Mouse (Mus musculus): Measurements from ENCODE around the gene Pate4. TPM values are rescaled to one million over a fixed set of nuclear protein-coding genes. Genes with fewer than 3 reads are reported as not detected.

Pate4 gene
- total and polyA plus RNA-seq, 3 experiments = not detected

DNA sequence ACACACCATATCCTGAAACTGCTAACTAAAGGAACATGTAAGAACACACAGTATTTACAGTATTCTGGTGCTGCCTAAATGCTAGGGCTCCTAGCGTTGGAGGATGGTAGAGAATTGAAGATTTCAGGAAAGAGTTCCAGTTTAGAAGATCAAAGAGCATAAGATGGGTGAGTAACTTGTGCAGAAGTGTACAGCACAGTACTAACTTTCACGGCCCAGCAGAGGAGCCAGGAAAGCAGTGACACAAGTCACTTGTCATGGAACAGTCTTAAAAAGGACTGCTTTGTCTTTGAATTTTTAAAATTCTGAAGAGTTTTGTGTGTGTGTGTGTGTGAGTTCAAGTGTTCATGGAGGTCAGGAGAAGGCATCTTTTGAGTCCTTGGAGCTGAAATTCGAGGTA lies 43.7 kb downstream of the Pate4 start:
- in situ Hi-C loops (cut with MboI; ENCODE audit: low pct_ligation_motif_present, low pct_unique_long_range_greater_than_20kb, low sequenced_read_pairs) (no loop called here), dilution Hi-C loops (cut with MboI; ENCODE audit: extremely low pct_ligation_motif_present, extremely low pct_unique_long_range_greater_than_20kb, low sequenced_read_pairs) (no loop called here)

GRCm38 (mm10) chr9:35564536-35565240 lies 47.1 kb downstream of the Pate4 start:
- dilution Hi-C loops (cut with MboI; ENCODE audit: extremely low pct_ligation_motif_present, extremely low pct_unique_long_range_greater_than_20kb, low sequenced_read_pairs) (no loop called here), in situ Hi-C loops (cut with MboI; ENCODE audit: low pct_ligation_motif_present, low pct_unique_long_range_greater_than_20kb, low sequenced_read_pairs) (no loop called here)
- peaks cover 4 to 65% of the 10 kb centered on the region in 2 experiments; a peak in 2 of 4 replicates for H3K4me1 ChIP-seq (ENCODE audit: control insufficient read depth in 1 of 2, insufficient read depth in 2 of 2)
- H3K36me3 ChIP-seq (replicated peaks in 1 of 2; ENCODE audit: control insufficient read depth in 1 of 2, insufficient read depth in 1 of 2, low read length in 1 of 2) = peaks cover 35 to 57% of the 10 kb centered on the region in 2 experiments
- no peak overlapping the region for H3K4me3 ChIP-seq (replicated peaks in 1 of 3; ENCODE audit: low read depth in 2 of 3, low read length in 2 of 3, poor library complexity in 1 of 3)
- no peak overlapping the region for H3K9ac ChIP-seq (ENCODE audit: insufficient read depth, low read depth)
- no peak for TF ChIP-seq MYC (IDR thresholded peaks at IDR 0.05; ENCODE audit: low read depth, low read length)
- H3K27ac ChIP-seq (ENCODE audit: insufficient read depth, low read depth) = no peak overlapping the region
- no peaks in the 10 kb centered on the region for H3K9me3 ChIP-seq (replicated peaks; ENCODE audit: low read length)
- no peaks in the 10 kb centered on the region for H3K27me3 ChIP-seq (replicated peaks)
- no peak overlapping the region for H3K4me2 ChIP-seq (ENCODE audit: insufficient read depth, low read depth, poor library complexity, severe bottlenecking)
- H3K79me2 ChIP-seq (replicated peaks; ENCODE audit: control insufficient read depth, extremely low read depth, insufficient read depth, poor library complexity, severe bottlenecking) = peaks cover 59% of the 10 kb centered on the region
- no peak for DNase-seq (ENCODE audit: extremely low read depth)

More for the DNA sequence above, 43.7 kb downstream of the Pate4 start:
- no peaks in the 10 kb centered on the region for H3K9me3 ChIP-seq (replicated peaks; ENCODE audit: low read length)
- no peak for DNase-seq (ENCODE audit: extremely low read depth)
- H3K36me3 ChIP-seq (replicated peaks in 1 of 2; ENCODE audit: control insufficient read depth in 1 of 2, insufficient read depth in 1 of 2, low read length in 1 of 2) = peaks cover 26 to 41% of the 10 kb centered on the region in 2 experiments
- peaks cover 0 to 45% of the 10 kb centered on the region in 2 experiments; a peak in 2 of 4 replicates for H3K4me1 ChIP-seq (ENCODE audit: control insufficient read depth in 1 of 2, insufficient read depth in 2 of 2)
- no peak for TF ChIP-seq ZKSCAN1 (IDR thresholded peaks at IDR 0.05; ENCODE audit: borderline replicate concordance, low read depth, low read length)
- no peak for TF ChIP-seq TBP (conservative IDR thresholded peaks at IDR 0.05; ENCODE audit: low read depth, low read length)
- no peak for TF ChIP-seq SIN3A (IDR thresholded peaks at IDR 0.05; ENCODE audit: low read length)
- TF ChIP-seq CTCF (conservative IDR thresholded peaks at IDR 0.05 in 1 of 2, IDR thresholded peaks at IDR 0.05 in 1 of 2; ENCODE audit: low read depth in 2 of 2, low read length in 2 of 2) = no peak
- TF ChIP-seq JUND (conservative IDR thresholded peaks at IDR 0.05; ENCODE audit: low read depth, low read length) = no peak
- TF ChIP-seq ZC3H11A (IDR thresholded peaks at IDR 0.05; ENCODE audit: low read depth, low read length) = no peak
- no peak overlapping the region for H3K27ac ChIP-seq (ENCODE audit: insufficient read depth, low read depth)
- H3K4me2 ChIP-seq (ENCODE audit: insufficient read depth, low read depth, poor library complexity, severe bottlenecking) = peak overlapping the region; percentile 44
- peak overlapping the region; percentile 55; the same call in 1 of the 2 replicates for H3K9ac ChIP-seq (ENCODE audit: insufficient read depth, low read depth)
- peaks cover 35% of the 10 kb centered on the region for H3K79me2 ChIP-seq (replicated peaks; ENCODE audit: control insufficient read depth, extremely low read depth, insufficient read depth, poor library complexity, severe bottlenecking)
- H3K27me3 ChIP-seq (replicated peaks) = no peaks in the 10 kb centered on the region
- H3K4me3 ChIP-seq (replicated peaks in 1 of 3; ENCODE audit: low read depth in 2 of 3, low read length in 2 of 3, poor library complexity in 1 of 3) = no peak overlapping the region

DNA sequence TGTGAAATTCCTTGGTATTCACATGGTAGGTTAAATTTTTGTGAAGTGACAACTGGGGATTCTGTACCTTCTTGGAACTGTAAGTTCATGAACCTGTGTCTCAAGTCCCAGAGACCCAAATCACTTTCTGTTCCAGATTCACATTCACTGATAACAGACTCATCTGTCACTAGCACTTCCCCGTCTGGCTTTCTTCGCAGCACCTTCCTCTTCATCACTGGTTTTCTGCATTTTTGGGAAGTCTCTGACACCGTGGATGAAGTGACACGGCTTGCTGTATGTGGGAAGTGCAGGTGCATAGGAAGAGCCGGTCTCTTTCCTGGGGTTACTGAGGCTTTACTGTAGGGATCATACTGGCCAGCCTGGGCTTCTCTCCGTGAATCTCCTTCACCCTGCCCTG lies 50.2 kb downstream of the Pate4 start:
- DNase-seq (ENCODE audit: extremely low read depth) = no peak
- peak overlapping the region; percentile 10; the same call in 1 of the 2 replicates for H3K4me2 ChIP-seq (ENCODE audit: insufficient read depth, low read depth, poor library complexity, severe bottlenecking)
- 0 out of 2 replicates have a peak overlapping the region, but pooled peaks have one; percentile 36 for H3K27ac ChIP-seq (ENCODE audit: insufficient read depth, low read depth)
- TF ChIP-seq TCF12 (IDR thresholded peaks at IDR 0.05; ENCODE audit: low read depth, low read length) = no peak
- TF ChIP-seq RCOR1 (conservative IDR thresholded peaks at IDR 0.05; ENCODE audit: low read depth, low read length) = no peak
- no peak for TF ChIP-seq ELF1 (IDR thresholded peaks at IDR 0.05; ENCODE audit: low read depth, low read length)
- peak; percentile 65; the same call in 1 of the 2 replicates for TF ChIP-seq ZMIZ1 (IDR thresholded peaks at IDR 0.05; ENCODE audit: low read depth, low read length)
- peaks cover 53% of the 10 kb centered on the region for H3K79me2 ChIP-seq (replicated peaks; ENCODE audit: control insufficient read depth, extremely low read depth, insufficient read depth, poor library complexity, severe bottlenecking)
- H3K9ac ChIP-seq (ENCODE audit: insufficient read depth, low read depth) = no peak overlapping the region
- peaks cover 25 to 43% of the 10 kb centered on the region in 2 experiments for H3K36me3 ChIP-seq (replicated peaks in 1 of 2; ENCODE audit: control insufficient read depth in 1 of 2, insufficient read depth in 1 of 2, low read length in 1 of 2)
- peaks cover 4 to 56% of the 10 kb centered on the region in 2 experiments; a peak in 2 of 4 replicates for H3K4me1 ChIP-seq (ENCODE audit: control insufficient read depth in 1 of 2, insufficient read depth in 2 of 2)
- no peaks in the 10 kb centered on the region for H3K9me3 ChIP-seq (replicated peaks; ENCODE audit: low read length)
- H3K27me3 ChIP-seq (replicated peaks) = peaks cover 21% of the 10 kb centered on the region
- in situ Hi-C loops (cut with MboI; ENCODE audit: low pct_ligation_motif_present, low pct_unique_long_range_greater_than_20kb, low sequenced_read_pairs) (no loop called here), dilution Hi-C loops (cut with MboI; ENCODE audit: extremely low pct_ligation_motif_present, extremely low pct_unique_long_range_greater_than_20kb, low sequenced_read_pairs) (no loop called here)
- no peak overlapping the region for H3K4me3 ChIP-seq (replicated peaks in 1 of 3; ENCODE audit: low read depth in 2 of 3, low read length in 2 of 3, poor library complexity in 1 of 3)
